Mouse (Mus musculus): ENCODE data around the gene Rars2.

DNA sequence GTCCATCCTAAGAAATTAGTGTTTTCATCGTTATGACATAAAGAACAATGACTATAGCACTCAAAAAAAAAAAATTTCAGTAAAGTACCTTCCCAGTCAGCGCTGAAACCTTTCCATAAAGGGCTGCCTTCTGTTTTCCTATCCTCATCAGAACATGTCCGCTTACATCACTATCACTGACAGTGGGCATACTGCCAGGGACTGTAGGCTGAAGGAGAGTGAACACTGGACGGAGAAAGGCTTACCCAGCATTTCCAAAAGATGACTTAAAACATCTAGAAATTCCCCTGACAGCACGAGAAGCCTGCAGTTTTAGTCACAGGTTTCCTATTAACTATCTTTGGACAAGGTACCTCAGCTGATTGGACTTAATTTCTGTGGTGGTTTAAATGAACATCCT is 59.0 kb downstream of the Rars2 start:
- TF ChIP-seq CTCF (IDR thresholded peaks at IDR 0.05; ENCODE audit: extremely low read depth, insufficient read depth, low read length) (no peak), POLR2A (IDR thresholded peaks at IDR 0.05; ENCODE audit: extremely low read depth, insufficient read depth, low read length) (no peak)

Measured in cortical plate, adult 2 months (tissue).